In the genomic region with DNA sequence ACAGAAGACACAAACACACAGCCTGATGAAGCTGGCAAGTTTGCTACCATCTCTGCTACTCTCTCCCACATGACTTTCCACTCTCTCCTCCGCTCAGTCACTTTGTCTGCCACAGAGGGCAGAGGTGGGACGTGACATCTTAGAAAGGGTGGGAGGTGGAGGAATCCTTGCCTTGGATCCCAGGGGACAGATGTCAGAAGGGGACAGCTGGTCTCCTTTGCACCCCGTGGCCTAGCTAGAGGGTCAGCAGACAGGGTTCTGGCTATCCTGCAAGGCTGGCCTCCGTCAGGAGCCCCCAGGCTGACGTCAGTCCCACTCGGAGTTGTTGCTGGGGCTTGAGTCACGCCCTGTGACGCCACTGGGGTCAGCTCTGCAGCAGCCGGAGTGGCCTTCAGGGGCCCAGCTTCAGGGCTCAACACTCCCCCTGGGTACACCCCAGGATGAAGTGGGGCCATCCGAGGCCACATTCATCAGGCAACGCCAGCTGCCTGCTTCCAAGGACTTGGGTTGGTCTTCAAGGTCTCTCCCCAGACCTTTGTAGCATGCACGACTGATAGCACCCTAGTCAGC, we compare ENCODE assay signal across 1 mouse cellular context.
TF ChIP-seq lines count a peak whose summit lies in the region.

No protein-coding gene starts in this region.

TF ChIP-seq in ES-E14, 5 proteins besides CTCF, POLR2A, EP300 and RAD21 (continued from another document):
- TF ChIP-seq ZC3H11A (IDR thresholded peaks at IDR 0.05; ENCODE audit: borderline replicate concordance, low read depth, low read length): no peak
